Mouse (Mus musculus) thymus, adult 2 months (tissue): Measurements from ENCODE around the gene Tnfsfm13.

Experiments
- CTCF ChIP-seq: fragments of 200-500 bp; IDR thresholded peaks from 2 replicates; pipeline ENCODE4 v1.5.1; 2012; ENCODE audit warnings: mild to moderate bottlenecking, control low read depth, low read length, moderate library complexity, borderline replicate concordance; ENCODE audit not compliant: control insufficient read depth, poor library complexity, insufficient read depth; ENCODE audit errors: extremely low read depth
- POLR2A ChIP-seq: fragments of 200-500 bp; IDR thresholded peaks from 2 replicates; pipeline ENCODE4 v1.6.1; 2012; ENCODE audit warnings: mild to moderate bottlenecking, low read length, control low read depth, moderate library complexity; ENCODE audit not compliant: control insufficient read depth, poor library complexity, insufficient read depth; ENCODE audit errors: extremely low read depth

DNA sequence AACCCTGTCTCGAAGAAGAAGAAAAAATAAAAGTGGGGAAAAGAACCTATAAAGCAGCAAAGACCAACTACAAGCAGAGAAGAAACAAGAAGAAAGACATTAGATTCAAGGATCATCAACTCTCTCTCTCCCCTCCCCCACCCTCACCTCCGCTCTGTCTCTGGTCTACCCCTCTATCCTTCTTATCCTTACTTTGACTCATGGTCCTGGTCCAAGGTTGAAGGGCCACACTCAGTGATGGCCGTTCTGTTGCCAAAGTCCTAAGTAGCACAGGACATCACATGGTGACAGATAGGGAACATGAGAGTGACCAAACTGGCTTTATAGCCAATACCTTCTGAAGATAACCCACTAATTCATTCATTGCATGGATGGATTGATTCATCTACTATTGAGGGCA lies 1.5 kb upstream of the Tnfsfm13 start:
- TF ChIP-seq POLR2A (no peak), CTCF (no peak)
